Mouse (Mus musculus) neural tube, embryonic 15.5 days (tissue): Measurements from ENCODE around the gene Cpm. TPM values are rescaled to one million over a fixed set of nuclear protein-coding genes. Genes with fewer than 3 reads are reported as not detected.
"Not testable (repeated sequence)": the region's sequence is repeated elsewhere in the genome, so short reads cannot be mapped to it uniquely, and the experiment has no call there.

Experiments
- ATAC-seq: fragments of 200-750 bp; cut with Nextera tagmentation; 2 replicates; pipeline ENCODE4 v1.8.0; 2017; ENCODE audit warnings: mild to moderate bottlenecking, moderate TSS enrichment, moderate library complexity; ENCODE audit not compliant: low FRiP score
- H3K27ac ChIP-seq: fragments of 300-500 bp; sonication (generic); replicated peaks from 2 replicates; pipeline ENCODE4 v1.5.1; 2015; ENCODE audit warnings: mild to moderate bottlenecking, inconsistent platforms
- H3K27me3 ChIP-seq: fragments of 300-500 bp; sonication (generic); replicated peaks from 2 replicates; pipeline ENCODE4 v1.6.1; 2015; ENCODE audit warnings: inconsistent platforms
- H3K36me3 ChIP-seq: fragments of 300-500 bp; sonication (generic); 2 replicates; pipeline ENCODE4 v1.6.1; 2015; ENCODE audit warnings: inconsistent platforms
- H3K4me1 ChIP-seq: fragments of 300-500 bp; sonication (generic); 2 replicates; pipeline ENCODE4 v1.6.1; 2015; ENCODE audit warnings: inconsistent platforms
- H3K4me2 ChIP-seq: fragments of 300-500 bp; sonication (generic); 2 replicates; pipeline ENCODE4 v1.6.1; 2015; ENCODE audit warnings: inconsistent platforms, mild to moderate bottlenecking, moderate library complexity
- H3K4me3 ChIP-seq: fragments of 300-500 bp; sonication (generic); replicated peaks from 2 replicates; pipeline ENCODE4 v1.5.1; 2015; ENCODE audit warnings: mild to moderate bottlenecking, inconsistent platforms
- H3K9ac ChIP-seq: fragments of 300-500 bp; sonication (generic); replicated peaks from 2 replicates; pipeline ENCODE4 v1.6.1; 2015; ENCODE audit warnings: mild to moderate bottlenecking, inconsistent platforms
- H3K9me3 ChIP-seq: fragments of 300-500 bp; sonication (generic); replicated peaks from 2 replicates; pipeline ENCODE4 v1.6.1; 2016; ENCODE audit warnings: inconsistent platforms
- WGBS: fragments of 180-500 bp; shearing (Covaris S2); methylation state at CpG from one replicate; pipeline ENCODE4 v1.1.7; 2015; ENCODE audit warnings: mixed read lengths; 5-methylcytosine and 5-hydroxymethylcytosine counted together
- polyA plus RNA-seq: library from polyadenylated mRNA; unstranded; fragments of >200 nt; fragmentation: Nextera tagmentation; extraction: Ambion mirVana; gene quantifications from 2 replicates; pipeline ENCODE4 v1.2.1, GENCODE M21; 2015

Cpm gene
- polyA plus RNA-seq, 1 experiment from 2014 or later = 4.1 TPM

GRCm38 (mm10) chr10:117610794-117611384, 18.4 kb upstream of the Cpm start:
- Histone ChIP-seq H3K4me3 (no peak overlapping the region), H3K9ac (no peak overlapping the region), H3K4me1 (no peaks in the 10 kb centered on the region), H3K9me3 (no peaks in the 10 kb centered on the region), H3K36me3 (no peaks in the 10 kb centered on the region), H3K4me2 (no peak overlapping the region), H3K27me3 (no peaks in the 10 kb centered on the region), H3K27ac (no peak overlapping the region)
- no peak for ATAC-seq
- WGBS = 87% methylated on average over 2 of the region's 2 CpGs

- Histone ChIP-seq H3K36me3 (no peaks in the 10 kb centered on the region), H3K27me3 (no peaks in the 10 kb centered on the region), H3K4me1 (no peaks in the 10 kb centered on the region), H3K4me2 (no peak overlapping the region), H3K4me3 (no peak overlapping the region), H3K27ac (no peak overlapping the region), H3K9me3 (no peaks in the 10 kb centered on the region), H3K9ac (no peak overlapping the region)
- WGBS = 90% methylated on average over 2 of the region's 2 CpGs
- no peak for ATAC-seq
Measured at GRCm38 (mm10) chr10:117611503-117611902, 17.8 kb upstream of the Cpm start.

- no peaks in the 10 kb centered on the region for H3K36me3 ChIP-seq
- no peaks in the 10 kb centered on the region for H3K4me1 ChIP-seq
- H3K4me2 ChIP-seq = no peak overlapping the region
- no peaks in the 10 kb centered on the region for H3K27me3 ChIP-seq
- no peak overlapping the region for H3K9ac ChIP-seq
- no peak overlapping the region for H3K27ac ChIP-seq
- 81% methylated on average over 2 of the region's 2 CpGs for WGBS
- H3K9me3 ChIP-seq = no peaks in the 10 kb centered on the region
- no peak overlapping the region for H3K4me3 ChIP-seq
- ATAC-seq = no peak
Measured at GRCm38 (mm10) chr10:117611976-117612375, 17.3 kb upstream of the Cpm start.

- Histone ChIP-seq H3K4me2 (no peak overlapping the region), H3K27me3 (no peaks in the 10 kb centered on the region), H3K9ac (no peak overlapping the region), H3K4me3 (no peak overlapping the region), H3K9me3 (no peaks in the 10 kb centered on the region), H3K36me3 (no peaks in the 10 kb centered on the region), H3K4me1 (no peaks in the 10 kb centered on the region), H3K27ac (no peak overlapping the region)
- no peak for ATAC-seq
- WGBS = 83% methylated on average over 8 of the region's 8 CpGs
Measured at GRCm38 (mm10) chr10:117612621-117613584, 16.4 kb upstream of the Cpm start.

- no peaks in the 10 kb centered on the region for H3K36me3 ChIP-seq
- no peak overlapping the region for H3K4me3 ChIP-seq
- H3K4me1 ChIP-seq = no peaks in the 10 kb centered on the region
- no peaks in the 10 kb centered on the region for H3K27me3 ChIP-seq
- no peak overlapping the region for H3K4me2 ChIP-seq
- H3K9me3 ChIP-seq = no peaks in the 10 kb centered on the region
- no peak for ATAC-seq
- no peak overlapping the region for H3K27ac ChIP-seq
- WGBS = 83% methylated on average over 6 of the region's 6 CpGs
- no peak overlapping the region for H3K9ac ChIP-seq
Measured at GRCm38 (mm10) chr10:117613960-117614359, 15.3 kb upstream of the Cpm start.

- 86% methylated on average over 3 of the region's 3 CpGs for WGBS
- Histone ChIP-seq H3K27me3 (no peaks in the 10 kb centered on the region), H3K4me1 (no peaks in the 10 kb centered on the region), H3K36me3 (no peaks in the 10 kb centered on the region), H3K4me2 (no peak overlapping the region), H3K4me3 (no peak overlapping the region), H3K27ac (no peak overlapping the region), H3K9ac (no peak overlapping the region), H3K9me3 (no peaks in the 10 kb centered on the region)
- no peak for ATAC-seq
Measured at GRCm38 (mm10) chr10:117614387-117614786, 14.9 kb upstream of the Cpm start.

- Histone ChIP-seq H3K27me3 (no peaks in the 10 kb centered on the region), H3K4me3 (no peak overlapping the region), H3K4me2 (no peak overlapping the region), H3K27ac (no peak overlapping the region), H3K36me3 (no peaks in the 10 kb centered on the region), H3K4me1 (no peaks in the 10 kb centered on the region), H3K9ac (no peak overlapping the region), H3K9me3 (no peaks in the 10 kb centered on the region)
- ATAC-seq = no peak
- 93% methylated on average over 8 of the region's 8 CpGs for WGBS
Measured at GRCm38 (mm10) chr10:117615239-117615638, 14.1 kb upstream of the Cpm start.

- 79% methylated on average over 4 of the region's 4 CpGs for WGBS
- H3K27me3 ChIP-seq = no peaks in the 10 kb centered on the region
- H3K9ac ChIP-seq = no peak overlapping the region
- H3K27ac ChIP-seq = no peak overlapping the region
- no peak for ATAC-seq
- no peaks in the 10 kb centered on the region for H3K4me1 ChIP-seq
- H3K4me3 ChIP-seq = no peak overlapping the region
- H3K9me3 ChIP-seq = no peaks in the 10 kb centered on the region
- H3K36me3 ChIP-seq = no peaks in the 10 kb centered on the region
- H3K4me2 ChIP-seq = no peak overlapping the region
Measured at GRCm38 (mm10) chr10:117615746-117616145, 13.6 kb upstream of the Cpm start.

- Histone ChIP-seq H3K9me3 (no peaks in the 10 kb centered on the region), H3K4me1 (no peaks in the 10 kb centered on the region), H3K27ac (no peak overlapping the region), H3K9ac (no peak overlapping the region), H3K4me2 (no peak overlapping the region), H3K27me3 (no peaks in the 10 kb centered on the region), H3K4me3 (no peak overlapping the region), H3K36me3 (no peaks in the 10 kb centered on the region)
- ATAC-seq = no peak
- WGBS = 91% methylated on average over 6 of the region's 6 CpGs
Measured at GRCm38 (mm10) chr10:117616191-117616680, 13.1 kb upstream of the Cpm start.

GRCm38 (mm10) chr10:117616765-117617164, 12.5 kb upstream of the Cpm start:
- H3K27me3 ChIP-seq, H3K4me2 ChIP-seq, H3K9ac ChIP-seq, H3K36me3 ChIP-seq, ATAC-seq, H3K4me3 ChIP-seq, H3K27ac ChIP-seq, H3K4me1 ChIP-seq, H3K9me3 ChIP-seq: not testable (repeated sequence)
- WGBS = 80% methylated on average over 4 of the region's 4 CpGs

- Histone ChIP-seq H3K4me2 (no peak overlapping the region), H3K36me3 (no peaks in the 10 kb centered on the region), H3K27ac (no peak overlapping the region), H3K4me1 (no peaks in the 10 kb centered on the region), H3K4me3 (no peak overlapping the region), H3K9me3 (no peaks in the 10 kb centered on the region), H3K27me3 (no peaks in the 10 kb centered on the region), H3K9ac (no peak overlapping the region)
- WGBS = 87% methylated on average over 3 of the region's 3 CpGs
- ATAC-seq = no peak
Measured at GRCm38 (mm10) chr10:117617568-117618345, 11.5 kb upstream of the Cpm start.
